Mouse (Mus musculus) granulocyte monocyte progenitor cell, adult 5-6 weeks (primary cell): Measurements from ENCODE around the gene Pilra. TPM values are rescaled to one million over a fixed set of nuclear protein-coding genes. Genes with fewer than 3 reads are reported as not detected.
A peak's percentile ranks its signal among the peaks of the same experiment; 100 is the strongest.
"Not testable (repeated sequence)": the region's sequence is repeated elsewhere in the genome, so short reads cannot be mapped to it uniquely, and the experiment has no call there.

Source experiments
- ATAC-seq: replicated peaks from 2 replicates; pipeline ENCODE4 v1.8.0; 2016; ENCODE audit warnings: mild to moderate bottlenecking, moderate TSS enrichment, inconsistent platforms; ENCODE audit not compliant: poor library complexity, severe bottlenecking
- total RNA-seq, 2 experiments: library from RNA; stranded (forward) in 1 of 2; stranded (reverse) in 1 of 2; fragments of 200-712, 200-1000 nt in 1 of 2; fragments of >200 nt in 1 of 2; fragmentation: Nextera tagmentation in 1 of 2; gene quantifications; 2 replicates each; pipeline ENCODE4 v1.2.3; 2014 to 2017

Gene Pilra
- total RNA-seq (2014; fragmentation: Nextera tagmentation) (3.2 and 4.0 TPM in 2 replicates), total RNA-seq (2017) (11.4 and 12.7 TPM in 2 replicates)

GRCm38 (mm10) chr5:137835966-137836520 lies at the start of gene Pilra:
TSS of gene Pilra (minus strand) at chr5:137836281.
- ATAC-seq = peak; percentile 77

DNA sequence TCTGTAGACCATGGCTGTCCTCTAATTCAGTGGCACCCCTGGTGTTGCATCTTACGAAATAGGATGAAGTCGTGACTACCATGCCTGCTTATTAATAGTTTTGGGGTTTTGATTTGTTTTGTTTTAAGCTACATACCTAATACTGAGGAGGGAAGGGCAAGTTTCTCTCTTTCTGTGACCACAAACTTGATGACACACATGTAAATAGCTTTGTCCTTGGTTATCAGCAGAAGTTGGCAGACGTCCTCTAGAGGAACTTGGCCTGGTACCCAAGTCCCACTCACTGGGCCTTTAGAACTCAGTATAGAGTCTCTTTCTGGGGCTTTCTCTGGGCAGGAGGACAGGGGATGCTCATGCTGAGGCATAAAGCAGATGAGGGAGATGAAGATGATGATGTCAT lies 47.3 kb upstream of the Pilra start:
- peak; percentile 50 for ATAC-seq

DNA sequence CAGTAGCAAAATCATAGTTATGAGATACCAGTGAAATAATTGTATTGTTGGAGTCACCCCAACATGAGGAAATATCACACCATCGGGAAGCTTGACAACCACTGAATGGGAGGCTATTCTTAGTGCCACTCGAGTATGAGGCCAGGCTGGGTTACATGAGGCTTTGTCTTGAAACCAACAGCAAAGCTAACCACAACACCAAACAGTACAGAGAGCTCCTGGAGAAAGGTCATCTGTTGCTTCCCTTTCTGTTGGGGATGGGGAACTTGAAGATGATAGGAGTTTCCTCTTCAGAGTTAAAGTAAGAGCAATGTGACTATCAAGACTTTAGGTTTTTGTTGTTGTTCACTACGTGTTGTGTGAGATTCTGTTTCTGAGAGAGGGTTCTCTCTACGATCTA lies 46.8 kb upstream of the Pilra start:
- ATAC-seq = peak; percentile 86

DNA sequence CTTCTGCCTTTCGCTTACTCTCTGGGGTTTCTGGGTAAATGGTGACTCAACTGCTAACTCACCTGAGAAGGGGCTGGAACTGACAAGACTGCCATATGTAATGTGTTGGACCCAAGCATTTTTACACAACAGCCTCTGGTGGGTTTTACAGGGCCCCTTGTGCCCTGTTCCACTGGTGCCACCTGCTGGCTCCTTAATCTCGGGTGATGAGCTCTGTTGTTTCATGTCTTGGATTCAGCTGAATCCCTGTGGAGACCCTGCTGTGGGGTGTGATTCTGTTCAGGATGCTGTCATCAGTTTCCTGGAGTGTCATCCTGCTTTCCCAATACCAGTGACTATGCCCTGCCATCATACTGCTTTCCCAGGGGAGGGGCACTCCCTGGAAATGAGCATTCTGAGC lies 41.8 kb upstream of the Pilra start:
- ATAC-seq = peak; percentile 52

- no peak for ATAC-seq
Observed at GRCm38 (mm10) chr5:137875054-137875453, 39.0 kb upstream of the Pilra start.

- ATAC-seq = not testable (repeated sequence)
Observed at GRCm38 (mm10) chr5:137872381-137872702, 36.3 kb upstream of the Pilra start.

GRCm38 (mm10) chr5:137871644-137872380 lies 35.7 kb upstream of the Pilra start, which contains the start of gene Pilrb2:
TSS of gene Pilrb2 (minus strand) at chr5:137871815.
- peak; percentile 85 for ATAC-seq

DNA sequence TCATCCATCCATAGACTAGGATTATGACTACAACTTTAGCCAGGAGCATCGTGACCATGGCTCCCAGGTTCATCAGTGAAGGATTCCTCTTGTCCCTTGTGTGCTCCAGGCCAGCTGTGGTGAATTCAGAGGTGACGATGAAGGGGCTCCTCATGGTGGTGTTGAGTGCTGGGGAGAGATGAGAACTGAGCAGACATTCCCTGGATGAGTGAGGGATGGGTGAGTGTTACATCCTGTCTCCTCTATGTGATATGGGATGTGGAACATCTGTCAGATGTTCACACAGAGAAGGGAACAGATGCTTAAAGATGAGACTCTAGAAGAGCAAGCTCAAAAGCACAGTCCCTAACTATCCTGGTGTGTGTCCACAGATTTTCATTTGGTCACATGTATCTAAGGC lies 32.5 kb upstream of the Pilra start:
- not testable (repeated sequence) for ATAC-seq

DNA sequence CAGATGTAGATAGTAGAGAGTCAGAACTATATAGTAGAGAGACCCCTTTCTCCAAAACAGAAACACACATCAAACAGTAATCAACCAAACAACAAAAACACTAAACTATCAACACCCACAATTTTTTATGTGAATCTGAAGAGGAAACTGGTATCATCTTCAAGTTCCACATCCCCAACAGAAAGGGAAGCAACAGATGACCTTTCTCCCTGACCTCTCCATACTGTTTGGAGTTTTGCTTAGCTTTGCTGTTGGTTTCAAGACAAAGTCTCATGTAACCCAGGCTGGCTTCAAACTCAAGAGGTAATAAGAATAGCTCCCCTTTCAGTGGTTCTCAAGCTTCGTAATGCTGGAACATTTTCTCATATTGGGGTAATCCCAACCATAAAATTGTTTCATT lies 27.9 kb upstream of the Pilra start:
- ATAC-seq = not testable (repeated sequence)

GRCm38 (mm10) chr5:137857960-137858710 lies 22.1 kb upstream of the Pilra start, which contains the start of gene Pilrb1:
TSS of gene Pilrb1 (minus strand) at chr5:137858106.
- ATAC-seq = peak; percentile 80

- peak; percentile 43 for ATAC-seq
Observed at GRCm38 (mm10) chr5:137856870-137857269, 20.8 kb upstream of the Pilra start.

GRCm38 (mm10) chr5:137854907-137855306 lies 18.8 kb upstream of the Pilra start:
- ATAC-seq = not testable (repeated sequence)

DNA sequence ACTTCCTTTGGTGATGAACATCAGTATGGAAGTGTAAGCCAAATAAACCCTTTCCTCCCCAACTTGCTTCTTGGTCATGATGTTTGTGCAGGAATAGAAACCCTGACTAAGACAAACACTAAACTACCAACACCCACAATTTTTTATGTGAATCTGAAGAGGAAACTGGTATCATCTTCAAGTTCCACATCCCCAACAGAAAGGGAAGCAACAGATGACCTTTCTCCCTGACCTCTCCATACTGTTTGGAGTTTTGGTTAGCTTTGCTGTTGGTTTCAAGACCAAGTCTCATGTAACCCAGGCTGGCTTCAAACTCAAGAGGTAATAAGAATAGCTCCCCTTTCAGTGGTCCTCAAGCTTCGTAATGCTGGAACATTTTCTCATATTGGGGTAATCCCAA lies 14.2 kb upstream of the Pilra start:
- not testable (repeated sequence) for ATAC-seq

- peak; percentile 77 for ATAC-seq
Observed at GRCm38 (mm10) chr5:137837110-137837509, 1.0 kb upstream of the Pilra start.

- ATAC-seq = no peak
Observed at GRCm38 (mm10) chr5:137836611-137837010, 530 bp upstream of the Pilra start.

DNA sequence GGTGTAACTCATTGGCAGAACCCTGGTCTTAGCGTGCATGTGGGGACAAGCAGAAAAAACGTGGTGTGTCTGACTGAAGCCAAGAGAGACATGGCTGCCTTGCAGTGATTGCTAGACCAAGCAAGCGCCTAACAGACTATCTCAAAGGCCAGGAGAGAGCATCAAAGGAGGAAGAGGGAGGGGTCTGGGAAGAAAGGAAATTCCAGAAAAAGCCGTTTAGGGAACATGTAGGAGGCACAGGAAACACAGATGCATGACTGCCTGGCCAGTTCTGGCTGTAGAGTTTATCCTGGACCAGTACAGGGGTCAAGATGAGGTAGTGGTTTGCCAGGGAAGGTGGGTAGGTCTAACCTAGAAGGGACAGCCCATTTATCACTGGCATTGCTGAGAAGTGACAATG lies 2.6 kb downstream of the Pilra start:
- no peak for ATAC-seq

GRCm38 (mm10) chr5:137831506-137831905 lies 4.6 kb downstream of the Pilra start:
- ATAC-seq = peak; percentile 18

DNA sequence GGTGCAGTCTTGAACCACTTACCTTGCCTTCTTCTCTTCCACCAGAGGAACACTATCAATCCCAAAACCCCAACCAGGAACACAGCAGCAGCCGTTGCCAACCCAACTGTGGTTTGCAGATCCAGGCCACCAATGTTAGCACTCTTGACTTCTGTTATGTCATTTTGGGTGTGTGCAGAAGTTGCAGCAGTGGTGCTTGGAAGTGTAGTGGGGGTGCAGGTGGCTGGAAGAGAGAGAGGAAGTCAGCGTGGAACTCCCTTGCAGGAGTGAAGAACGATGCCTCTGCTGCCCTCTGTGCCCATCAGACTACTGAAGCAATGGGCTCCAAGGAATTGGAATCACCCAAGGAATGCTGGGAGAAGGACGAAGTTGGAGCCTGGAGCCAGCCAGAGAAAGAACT lies 5.0 kb downstream of the Pilra start:
- peak; percentile 45 for ATAC-seq

GRCm38 (mm10) chr5:137830238-137830637 lies 5.8 kb downstream of the Pilra start:
- ATAC-seq = peak; percentile 56

DNA sequence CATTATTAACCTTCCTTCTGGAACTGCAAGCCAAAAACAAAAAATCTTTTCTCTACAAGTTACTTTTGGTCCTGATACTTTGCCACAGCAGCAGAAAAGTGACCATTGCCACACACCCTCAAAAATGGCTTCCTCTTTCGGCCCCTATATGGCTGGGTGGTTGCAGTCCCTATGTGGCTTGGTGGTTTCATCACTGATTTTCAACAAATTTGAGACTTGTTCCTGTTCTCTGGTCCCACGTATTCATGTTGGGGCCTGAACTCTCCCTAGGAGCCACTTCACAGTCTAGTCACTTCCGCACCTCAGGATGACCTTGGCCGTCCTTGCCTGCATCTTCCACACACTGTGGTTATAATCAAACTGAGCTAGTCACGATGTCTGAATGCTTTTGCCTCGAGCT lies 7.4 kb downstream of the Pilra start:
- peak; percentile 71 for ATAC-seq

GRCm38 (mm10) chr5:137826421-137826820 lies 9.7 kb downstream of the Pilra start:
- ATAC-seq = no peak
